Mouse (Mus musculus): ENCODE data around the gene Btbd35f26. TPM values are rescaled to one million over a fixed set of nuclear protein-coding genes. Genes with fewer than 3 reads are reported as not detected.
A peak's percentile ranks its signal among the peaks of the same experiment; 100 is the strongest.
"Not testable (repeated sequence)": the region's sequence is repeated elsewhere in the genome, so short reads cannot be mapped to it uniquely, and the experiment has no call there.

The Btbd35f26 gene
- total RNA-seq (2021) = not detected
- long read RNA-seq, experiment 1 = 0 reads
- long read RNA-seq, experiment 2 = 0 reads

GRCm38 (mm10) chrX:31336154-31336553 lies at the start of gene Btbd35f26:
Btbd35f26 (plus strand) TSS chrX:31336454.
- not testable (repeated sequence) for DNase-seq

GRCm38 (mm10) chrX:31341924-31342323 lies 5.7 kb downstream of the Btbd35f26 start:
- peak in 1 of 2 experiments; percentile 0 for DNase-seq

GRCm38 (mm10) chrX:31383818-31384217 lies 47.6 kb downstream of the Btbd35f26 start, which contains the start of gene Btbd35f19:
Btbd35f19 (minus strand) TSS chrX:31383918.
- not testable (repeated sequence) for DNase-seq

Other genes with a start within 250 kb of the Btbd35f26 start
- not detected for gene Btbd35f29, start 218.8 kb upstream of the Btbd35f26 start, total RNA-seq (2021)
- gene Spin2f, start 82.6 kb upstream of the Btbd35f26 start, total RNA-seq (2021) = not detected
- not detected for gene Btbd35f19, start 47.5 kb downstream of the Btbd35f26 start, total RNA-seq (2021)
- gene Gm21883, start 237.8 kb downstream of the Btbd35f26 start, total RNA-seq (2021) = not detected